Mouse (Mus musculus) liver, adult 10 weeks (tissue): ENCODE results near the gene Olfr259. TPM values are rescaled to one million over a fixed set of nuclear protein-coding genes. Genes with fewer than 3 reads are reported as not detected.

ENCODE experiments used
- polyA plus RNA-seq: library from polyadenylated mRNA; stranded (reverse); fragments of 350-450 nt; fragmentation: Illumina TruSeq; extraction: RNeasy Lipid Tissue Mini Kit (QIAGEN cat#74804); gene quantifications from one replicate; pipeline ENCODE4 v1.2.3, GENCODE M21; 2014; ENCODE audit warnings: low read depth, low replicate concordance

Gene Olfr259
- not detected for polyA plus RNA-seq

GRCm38 (mm10) chr2:87114467-87114866, at the start of gene Olfr259:
Gene Olfr259, minus strand, starts transcription at chr2:87114567.

GRCm38 (mm10) chr2:87152524-87152923, 38.2 kb upstream of the Olfr259 start, which contains the start of gene Olfr1111:
Gene Olfr1111, minus strand, starts transcription at chr2:87152624.

GRCm38 (mm10) chr2:87140200-87140599, 25.8 kb upstream of the Olfr259 start, which contains the start of gene Olfr1110:
Gene Olfr1110, minus strand, starts transcription at chr2:87140300.

GRCm38 (mm10) chr2:87095908-87096307, 18.5 kb downstream of the Olfr259 start, which contains the start of gene Olfr1109:
Gene Olfr1109, minus strand, starts transcription at chr2:87096008.

GRCm38 (mm10) chr2:87075717-87076116, 38.6 kb downstream of the Olfr259 start, which contains the start of gene Olfr1107:
Gene Olfr1107, minus strand, starts transcription at chr2:87075817.

Other genes with a start within 250 kb of the Olfr259 start
- gene Gm13723, start 239.8 kb downstream of the Olfr259 start, polyA plus RNA-seq = not detected
- gene Olfr1097, start 222.4 kb downstream of the Olfr259 start, polyA plus RNA-seq = not detected
- gene Olfr1098, start 190.0 kb downstream of the Olfr259 start, polyA plus RNA-seq = not detected
- gene Olfr1099, start 153.9 kb downstream of the Olfr259 start, polyA plus RNA-seq = not detected
- not detected for gene Olfr1100, start 134.6 kb downstream of the Olfr259 start, polyA plus RNA-seq
- not detected for gene Olfr1101, start 123.3 kb downstream of the Olfr259 start, polyA plus RNA-seq
- not detected for gene Olfr1102, start 116.2 kb downstream of the Olfr259 start, polyA plus RNA-seq
- not detected for gene Olfr1104, start 87.5 kb downstream of the Olfr259 start, polyA plus RNA-seq
- not detected for gene Olfr1105, start 78.0 kb downstream of the Olfr259 start, polyA plus RNA-seq
- not detected for gene Olfr1106, start 62.3 kb downstream of the Olfr259 start, polyA plus RNA-seq
- gene Olfr1107, start 38.8 kb downstream of the Olfr259 start, polyA plus RNA-seq = not detected
- gene Olfr1109, start 18.6 kb downstream of the Olfr259 start, polyA plus RNA-seq = not detected
- gene Olfr1110, start 25.7 kb upstream of the Olfr259 start, polyA plus RNA-seq = not detected
- gene Olfr1111, start 38.1 kb upstream of the Olfr259 start, polyA plus RNA-seq = not detected
- gene Olfr1112, start 73.2 kb upstream of the Olfr259 start, polyA plus RNA-seq = not detected
- gene Olfr1113, start 94.4 kb upstream of the Olfr259 start, polyA plus RNA-seq = not detected
- gene Olfr1115, start 133.4 kb upstream of the Olfr259 start, polyA plus RNA-seq = not detected
- gene Olfr1116, start 153.0 kb upstream of the Olfr259 start, polyA plus RNA-seq = not detected
- gene Olfr1118, start 193.0 kb upstream of the Olfr259 start, polyA plus RNA-seq = not detected
- gene Olfr1120, start 240.2 kb upstream of the Olfr259 start, polyA plus RNA-seq = not detected